Mouse (Mus musculus) lung, adult 2 months (tissue): ENCODE results near the gene Acly.

ENCODE experiments used
- CTCF ChIP-seq: fragments of 200-500 bp; IDR thresholded peaks from 2 replicates; pipeline ENCODE4 v1.5.1; 2011; ENCODE audit warnings: mild to moderate bottlenecking, low read length, control low read depth; ENCODE audit not compliant: insufficient read depth
- POLR2A ChIP-seq: fragments of 200-500 bp; IDR thresholded peaks from 2 replicates; pipeline ENCODE4 v1.6.1; 2011; ENCODE audit warnings: low read depth, mild to moderate bottlenecking, control low read depth, low read length, borderline replicate concordance; ENCODE audit errors: extremely low read depth

- TF ChIP-seq CTCF: no peak
- no peak for TF ChIP-seq POLR2A
Measured at GRCm38 (mm10) chr11:100520838-100521237, 7.0 kb downstream of the Acly start.
